Mouse (Mus musculus) bone marrow macrophage, adult 2 months (primary cell): ENCODE results near the gene Krtap21-1.

Experiments
- CTCF ChIP-seq: IDR thresholded peaks from 2 replicates; pipeline ENCODE4 v1.5.1; 2012; ENCODE audit warnings: low read depth, mild to moderate bottlenecking, low read length, moderate library complexity
- POLR2A ChIP-seq: IDR thresholded peaks from 2 replicates; pipeline ENCODE4 v1.6.1; 2012; ENCODE audit warnings: mild to moderate bottlenecking, low read depth, low read length, borderline replicate concordance

DNA sequence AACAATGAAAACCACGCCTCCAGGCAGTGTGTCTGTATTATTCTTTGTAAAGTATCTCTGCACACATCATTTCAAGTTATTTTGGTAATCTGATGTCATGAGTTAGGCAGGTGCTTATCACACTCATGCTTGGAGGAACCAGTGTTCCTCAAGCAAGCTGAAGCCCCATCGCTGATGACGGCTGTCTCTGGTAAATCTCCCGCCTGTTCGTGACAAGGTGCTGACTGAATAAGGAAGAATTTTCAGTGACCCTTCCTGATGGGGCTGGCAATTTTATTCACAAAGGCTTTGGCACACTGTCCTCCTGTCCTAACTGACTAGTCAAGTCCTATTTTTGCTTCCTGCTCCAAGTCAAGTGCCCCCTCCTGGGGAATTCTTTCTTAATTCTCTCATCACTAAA lies 21.6 kb upstream of the Krtap21-1 start:
- TF ChIP-seq CTCF (no peak), POLR2A (no peak)
